Mouse (Mus musculus): Measurements from ENCODE around the gene Rgs9bp. TPM values are rescaled to one million over a fixed set of nuclear protein-coding genes. Genes with fewer than 3 reads are reported as not detected.

Rgs9bp gene
- polyA plus RNA-seq (2015; fragmentation: Nextera tagmentation; extraction: Ambion mirVana): 0.03 TPM in 2 replicates

DNA sequence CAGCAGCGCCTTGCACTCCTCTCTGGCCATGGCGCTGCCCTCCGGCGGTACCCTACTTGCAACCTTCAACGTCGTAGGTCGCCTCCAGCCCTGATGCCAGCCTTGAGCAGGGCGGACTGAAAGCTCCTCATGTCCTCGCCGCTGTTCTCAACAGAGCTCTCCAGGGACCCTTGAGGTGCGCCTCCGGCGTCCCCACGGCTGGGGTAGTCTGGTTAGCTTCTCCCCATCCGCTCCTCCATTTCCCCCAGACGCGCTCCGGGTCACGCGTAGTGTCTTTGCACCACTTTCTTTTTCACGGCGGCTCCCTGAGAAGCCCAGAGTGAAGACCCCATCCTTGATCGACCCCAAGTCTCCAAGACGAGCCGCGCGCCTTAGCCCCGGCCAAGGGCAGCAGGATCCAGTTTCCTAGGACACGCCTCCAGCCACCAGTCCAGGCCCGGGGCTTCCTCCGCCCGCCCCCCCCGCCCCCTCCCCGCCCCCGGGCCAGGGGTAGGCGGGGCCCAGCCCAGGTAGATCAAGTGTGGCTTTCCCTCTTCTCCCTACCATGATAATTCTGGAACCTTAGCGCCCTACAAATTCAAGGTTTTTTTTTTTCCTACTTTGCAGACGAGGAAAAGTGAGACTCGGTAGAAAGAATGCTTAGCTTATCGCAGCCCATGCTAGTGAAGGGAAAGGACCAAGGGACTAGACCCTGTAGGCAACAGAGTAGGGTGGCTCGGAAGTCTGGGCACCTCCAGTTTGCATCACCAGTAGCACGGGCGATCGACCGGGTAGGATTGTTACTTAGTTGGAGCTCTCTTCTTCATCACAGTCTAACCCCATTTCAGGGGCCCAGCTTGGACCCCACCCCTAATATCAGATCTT is at the start of gene Rgs9bp:
Rgs9bp (minus strand) TSS at position 392 of the 864 bp plus-strand sequence.
- WGBS (ENCODE audit: insufficient replicate concordance): under 1% methylated on average over 44 of the region's 45 CpGs
- ATAC-seq (ENCODE audit: insufficient read depth): peak; percentile 40
- H3K27me3 ChIP-seq: peaks cover 50% of the 10 kb centered on the region
- H3K9ac ChIP-seq: peak within 1 kb of the TSS; percentile 85
- no peaks in the 10 kb centered on the region for H3K9me3 ChIP-seq (replicated peaks)
- H3K4me2 ChIP-seq: peak within 1 kb of the TSS; percentile 97
- peak within 1 kb of the TSS; percentile 94 for H3K4me3 ChIP-seq (replicated peaks)
- peak within 1 kb of the TSS; percentile 85 for H3K27ac ChIP-seq (replicated peaks)
- no peaks in the 10 kb centered on the region for H3K36me3 ChIP-seq (replicated peaks)
- H3K4me1 ChIP-seq (replicated peaks): peaks cover 65% of the 10 kb centered on the region

DNA sequence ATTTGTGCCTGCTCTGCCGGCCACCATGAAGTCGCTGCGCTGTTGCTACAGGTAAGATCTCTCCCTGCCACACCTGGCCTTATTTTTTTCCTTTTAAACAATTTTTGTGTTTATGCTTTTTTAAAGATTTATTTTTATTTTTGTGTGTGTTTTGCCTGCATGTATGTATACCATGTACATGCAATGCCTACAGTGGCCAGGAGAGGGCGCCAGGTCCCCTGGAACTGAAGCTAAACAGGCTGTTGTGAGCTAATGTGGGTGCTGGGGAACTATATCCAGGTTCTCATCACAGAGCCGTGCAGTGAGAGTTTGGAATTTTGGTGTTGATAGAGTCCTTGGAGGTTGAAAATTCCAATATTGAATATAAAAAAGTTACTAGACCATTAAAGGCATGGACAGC is 43.1 kb upstream of the Rgs9bp start:
- H3K4me1 ChIP-seq (replicated peaks): no peaks in the 10 kb centered on the region
- H3K4me3 ChIP-seq (replicated peaks): no peak overlapping the region
- ATAC-seq (ENCODE audit: insufficient read depth): no peak
- H3K27me3 ChIP-seq: no peaks in the 10 kb centered on the region
- H3K36me3 ChIP-seq (replicated peaks): peaks cover 86% of the 10 kb centered on the region
- WGBS (ENCODE audit: insufficient replicate concordance): 66% methylated on average over 5 of the region's 5 CpGs
- no peaks in the 10 kb centered on the region for H3K9me3 ChIP-seq (replicated peaks)
- H3K4me2 ChIP-seq: no peak overlapping the region
- H3K9ac ChIP-seq: no peak overlapping the region
- H3K27ac ChIP-seq (replicated peaks): no peak overlapping the region

DNA sequence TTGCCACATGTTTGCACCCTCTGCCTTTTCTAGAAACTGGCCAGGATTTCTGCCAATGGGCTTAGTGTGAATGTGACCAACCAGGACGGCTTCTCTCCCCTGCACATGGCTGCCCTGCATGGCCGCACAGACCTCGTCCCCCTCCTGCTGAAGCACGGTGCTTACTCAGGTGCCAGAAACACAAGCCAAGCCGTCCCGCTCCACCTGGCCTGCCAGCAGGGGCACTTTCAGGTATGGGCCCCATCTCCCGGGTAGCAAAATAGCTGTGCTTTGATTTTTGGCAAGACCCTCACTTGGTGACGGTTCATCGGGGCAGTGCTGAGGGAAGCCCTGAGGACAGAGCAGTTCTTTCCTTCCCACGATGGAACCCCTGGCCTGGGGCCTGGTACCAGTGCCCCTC is 42.0 kb upstream of the Rgs9bp start:
- peaks cover 88% of the 10 kb centered on the region for H3K36me3 ChIP-seq (replicated peaks)
- no peaks in the 10 kb centered on the region for H3K9me3 ChIP-seq (replicated peaks)
- H3K4me2 ChIP-seq: no peak overlapping the region
- H3K9ac ChIP-seq: no peak overlapping the region
- no peak overlapping the region for H3K4me3 ChIP-seq (replicated peaks)
- ATAC-seq (ENCODE audit: insufficient read depth): no peak
- WGBS (ENCODE audit: insufficient replicate concordance): 86% methylated on average over 10 of the region's 10 CpGs
- H3K27me3 ChIP-seq: no peaks in the 10 kb centered on the region
- no peak overlapping the region for H3K27ac ChIP-seq (replicated peaks)
- H3K4me1 ChIP-seq (replicated peaks): no peaks in the 10 kb centered on the region

GRCm38 (mm10) chr7:35626038-35626437 is 40.7 kb upstream of the Rgs9bp start:
- Histone ChIP-seq H3K4me1 (replicated peaks) (no peaks in the 10 kb centered on the region), H3K9me3 (replicated peaks) (no peaks in the 10 kb centered on the region), H3K36me3 (replicated peaks) (peaks cover 90% of the 10 kb centered on the region), H3K27me3 (no peaks in the 10 kb centered on the region), H3K4me2 (no peak overlapping the region), H3K4me3 (replicated peaks) (no peak overlapping the region), H3K9ac (no peak overlapping the region), H3K27ac (replicated peaks) (no peak overlapping the region)
- ATAC-seq (ENCODE audit: insufficient read depth): no peak
- WGBS (ENCODE audit: insufficient replicate concordance): 87% methylated on average over 5 of the region's 5 CpGs

GRCm38 (mm10) chr7:35622626-35623025 is 37.2 kb upstream of the Rgs9bp start:
- Histone ChIP-seq H3K4me3 (replicated peaks) (no peak overlapping the region), H3K9me3 (replicated peaks) (no peaks in the 10 kb centered on the region), H3K4me2 (no peak overlapping the region), H3K4me1 (replicated peaks) (no peaks in the 10 kb centered on the region), H3K27ac (replicated peaks) (no peak overlapping the region), H3K9ac (no peak overlapping the region), H3K36me3 (replicated peaks) (peaks cover 93% of the 10 kb centered on the region), H3K27me3 (no peaks in the 10 kb centered on the region)
- no peak for ATAC-seq (ENCODE audit: insufficient read depth)
- 81% methylated on average over 10 of the region's 10 CpGs for WGBS (ENCODE audit: insufficient replicate concordance)

DNA sequence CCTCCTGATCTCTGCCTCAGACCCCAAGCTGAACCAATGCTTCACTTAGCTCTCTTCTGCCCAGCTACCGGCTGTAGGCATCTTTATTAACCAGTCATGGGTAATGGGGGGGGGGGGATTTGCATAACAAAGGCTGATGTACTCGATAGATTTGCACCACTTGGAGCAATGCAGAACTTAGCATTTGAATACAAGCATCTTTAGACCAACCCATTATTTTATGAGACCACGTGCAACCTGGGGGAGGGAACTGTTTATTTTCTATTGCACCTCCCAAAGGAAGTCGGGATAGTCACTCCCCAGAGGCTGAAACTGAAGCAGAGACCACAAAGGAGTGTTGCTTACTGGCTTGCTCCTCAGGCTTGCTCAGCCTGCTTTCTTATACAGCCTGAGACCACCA is 32.1 kb upstream of the Rgs9bp start:
- Histone ChIP-seq H3K4me2 (no peak overlapping the region), H3K27me3 (no peaks in the 10 kb centered on the region), H3K4me1 (replicated peaks) (no peaks in the 10 kb centered on the region), H3K9ac (no peak overlapping the region), H3K9me3 (replicated peaks) (no peaks in the 10 kb centered on the region), H3K27ac (replicated peaks) (no peak overlapping the region), H3K36me3 (replicated peaks) (peaks cover 95% of the 10 kb centered on the region), H3K4me3 (replicated peaks) (no peak overlapping the region)
- no peak for ATAC-seq (ENCODE audit: insufficient read depth)
- 74% methylated on average over 4 of the region's 4 CpGs for WGBS (ENCODE audit: insufficient replicate concordance)

DNA sequence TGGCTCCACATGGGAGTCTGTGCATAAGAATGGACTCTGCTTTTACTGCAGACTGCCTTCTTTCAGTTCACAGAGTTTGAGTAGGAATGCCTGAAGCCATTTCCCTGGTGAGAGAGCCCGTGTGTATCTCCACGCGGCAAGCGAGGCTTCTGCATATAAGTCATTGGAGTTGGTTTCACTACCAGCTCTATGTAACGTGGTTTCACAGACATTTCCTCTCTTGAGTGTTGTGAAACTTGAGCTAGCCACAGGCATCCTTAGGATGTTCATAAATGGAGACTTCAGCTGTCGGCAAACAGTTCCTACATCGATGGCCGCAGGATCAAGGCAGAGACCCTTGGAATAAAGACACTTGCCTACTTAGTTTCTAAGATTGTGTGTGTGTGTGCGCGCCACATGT is 23.9 kb upstream of the Rgs9bp start:
- Histone ChIP-seq H3K4me3 (replicated peaks) (no peak overlapping the region), H3K36me3 (replicated peaks) (peaks cover 95% of the 10 kb centered on the region), H3K4me2 (no peak overlapping the region), H3K4me1 (replicated peaks) (no peaks in the 10 kb centered on the region), H3K27ac (replicated peaks) (no peak overlapping the region), H3K9ac (no peak overlapping the region), H3K9me3 (replicated peaks) (no peaks in the 10 kb centered on the region), H3K27me3 (no peaks in the 10 kb centered on the region)
- WGBS (ENCODE audit: insufficient replicate concordance): 79% methylated on average over 10 of the region's 10 CpGs
- ATAC-seq (ENCODE audit: insufficient read depth): no peak

- WGBS (ENCODE audit: insufficient replicate concordance): 57% methylated on average over 10 of the region's 10 CpGs
- H3K4me2 ChIP-seq: no peak overlapping the region
- no peak overlapping the region for H3K9ac ChIP-seq
- no peak overlapping the region for H3K4me3 ChIP-seq (replicated peaks)
- no peak overlapping the region for H3K27ac ChIP-seq (replicated peaks)
- H3K36me3 ChIP-seq (replicated peaks): peaks cover 92% of the 10 kb centered on the region
- no peaks in the 10 kb centered on the region for H3K27me3 ChIP-seq
- H3K4me1 ChIP-seq (replicated peaks): no peaks in the 10 kb centered on the region
- H3K9me3 ChIP-seq (replicated peaks): no peaks in the 10 kb centered on the region
- ATAC-seq (ENCODE audit: insufficient read depth): no peak
Observed at GRCm38 (mm10) chr7:35606816-35607215, 21.4 kb upstream of the Rgs9bp start.

GRCm38 (mm10) chr7:35602766-35603165 is 17.4 kb upstream of the Rgs9bp start:
- 84% methylated on average over 5 of the region's 5 CpGs for WGBS (ENCODE audit: insufficient replicate concordance)
- no peaks in the 10 kb centered on the region for H3K27me3 ChIP-seq
- H3K36me3 ChIP-seq (replicated peaks): peaks cover 82% of the 10 kb centered on the region
- no peak overlapping the region for H3K4me3 ChIP-seq (replicated peaks)
- no peak overlapping the region for H3K4me2 ChIP-seq
- H3K27ac ChIP-seq (replicated peaks): no peak overlapping the region
- no peak overlapping the region for H3K9ac ChIP-seq
- H3K4me1 ChIP-seq (replicated peaks): peaks cover 14% of the 10 kb centered on the region
- ATAC-seq (ENCODE audit: insufficient read depth): no peak
- no peaks in the 10 kb centered on the region for H3K9me3 ChIP-seq (replicated peaks)

DNA sequence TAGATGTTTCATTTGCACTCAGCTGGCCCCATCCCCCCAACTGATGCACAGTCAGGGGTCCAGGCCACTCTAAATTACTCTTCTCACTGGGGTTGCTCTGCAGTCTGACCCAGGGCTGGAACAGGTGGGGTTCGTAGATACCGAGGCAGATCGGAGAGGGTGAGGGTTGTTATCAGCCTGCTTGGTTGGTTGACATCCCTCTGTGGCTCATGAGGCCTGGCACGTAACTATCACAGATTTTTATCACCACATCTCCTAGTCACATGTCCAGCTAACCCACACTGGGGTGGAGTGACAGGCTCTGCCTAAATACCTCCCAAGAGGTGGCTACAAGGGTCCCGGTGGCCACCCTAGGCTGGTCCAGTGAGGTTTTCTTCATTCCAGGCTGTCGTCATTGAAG is 15.7 kb upstream of the Rgs9bp start:
- Histone ChIP-seq H3K27ac (replicated peaks) (no peak overlapping the region), H3K9ac (no peak overlapping the region), H3K36me3 (replicated peaks) (peaks cover 80% of the 10 kb centered on the region), H3K9me3 (replicated peaks) (no peaks in the 10 kb centered on the region), H3K4me2 (no peak overlapping the region), H3K4me3 (replicated peaks) (no peak overlapping the region), H3K4me1 (replicated peaks) (peaks cover 14% of the 10 kb centered on the region), H3K27me3 (no peaks in the 10 kb centered on the region)
- 28% methylated on average over 6 of the region's 6 CpGs for WGBS (ENCODE audit: insufficient replicate concordance)
- peak; percentile 77 for ATAC-seq (ENCODE audit: insufficient read depth)

GRCm38 (mm10) chr7:35600031-35600430 is 14.6 kb upstream of the Rgs9bp start:
- no peak for ATAC-seq (ENCODE audit: insufficient read depth)
- no peaks in the 10 kb centered on the region for H3K9me3 ChIP-seq (replicated peaks)
- H3K27ac ChIP-seq (replicated peaks): no peak overlapping the region
- peaks cover 79% of the 10 kb centered on the region for H3K36me3 ChIP-seq (replicated peaks)
- no peak overlapping the region for H3K4me2 ChIP-seq
- no peak overlapping the region for H3K9ac ChIP-seq
- peaks cover 14% of the 10 kb centered on the region for H3K4me1 ChIP-seq (replicated peaks)
- 86% methylated on average over 10 of the region's 10 CpGs for whole genome bisulfite sequencing (ENCODE audit: insufficient replicate concordance)
- H3K4me3 ChIP-seq (replicated peaks): no peak overlapping the region
- H3K27me3 ChIP-seq: no peaks in the 10 kb centered on the region

- H3K4me2 ChIP-seq: no peak overlapping the region
- no peak for ATAC-seq (ENCODE audit: insufficient read depth)
- peaks cover 81% of the 10 kb centered on the region for H3K36me3 ChIP-seq (replicated peaks)
Observed at GRCm38 (mm10) chr7:35599492-35599891, 14.1 kb upstream of the Rgs9bp start.

More at GRCm38 (mm10) chr7:35599492-35599891, 14.1 kb upstream of the Rgs9bp start:
- Histone ChIP-seq H3K4me1 (replicated peaks) (peaks cover 14% of the 10 kb centered on the region), H3K4me3 (replicated peaks) (no peak overlapping the region), H3K27me3 (no peaks in the 10 kb centered on the region), H3K9me3 (replicated peaks) (no peaks in the 10 kb centered on the region), H3K27ac (replicated peaks) (no peak overlapping the region), H3K9ac (no peak overlapping the region)
- 88% methylated on average over 9 of the region's 9 CpGs for WGBS (ENCODE audit: insufficient replicate concordance)

All from liver, embryonic 15.5 days (tissue).